Mouse (Mus musculus) kidney, embryonic 15.5 days (tissue): Measurements from ENCODE around the gene Rhebl1. TPM values are rescaled to one million over a fixed set of nuclear protein-coding genes. Genes with fewer than 3 reads are reported as not detected.

Experiments used
- ATAC-seq: fragments of 200-750 bp; cut with Nextera tagmentation; replicated peaks from 2 replicates; pipeline ENCODE4 v1.8.0; 2017; ENCODE audit warnings: moderate TSS enrichment; ENCODE audit not compliant: low FRiP score
- H3K27ac ChIP-seq: fragments of 300-500 bp; sonication (generic); 2 replicates; pipeline ENCODE4 v1.5.1; 2015; ENCODE audit warnings: mild to moderate bottlenecking, inconsistent platforms
- H3K27me3 ChIP-seq: fragments of 300-500 bp; sonication (generic); 2 replicates; pipeline ENCODE4 v1.6.1; 2015; ENCODE audit warnings: inconsistent platforms
- H3K36me3 ChIP-seq: fragments of 300-500 bp; sonication (generic); 2 replicates; pipeline ENCODE4 v1.6.1; 2015; ENCODE audit warnings: inconsistent platforms
- H3K4me1 ChIP-seq: fragments of 300-500 bp; sonication (generic); 2 replicates; pipeline ENCODE4 v1.6.1; 2015; ENCODE audit warnings: inconsistent platforms
- H3K4me2 ChIP-seq: fragments of 300-500 bp; sonication (generic); 2 replicates; pipeline ENCODE4 v1.6.1; 2015; ENCODE audit warnings: moderate library complexity, mild to moderate bottlenecking, inconsistent platforms
- H3K4me3 ChIP-seq: fragments of 300-500 bp; sonication (generic); replicated peaks from 2 replicates; pipeline ENCODE4 v1.5.1; 2015; ENCODE audit warnings: mild to moderate bottlenecking, inconsistent platforms
- H3K9ac ChIP-seq: fragments of 300-500 bp; sonication (generic); 2 replicates; pipeline ENCODE4 v1.6.1; 2015; ENCODE audit warnings: mild to moderate bottlenecking, inconsistent platforms
- H3K9me3 ChIP-seq: fragments of 300-500 bp; sonication (generic); replicated peaks from 2 replicates; pipeline ENCODE4 v1.6.1; 2016; ENCODE audit warnings: inconsistent platforms
- WGBS: fragments of 180-500 bp; shearing (Covaris S2); methylation state at CpG from one replicate; pipeline ENCODE4 v1.1.7; 2015; ENCODE audit warnings: mixed read lengths; 5-methylcytosine and 5-hydroxymethylcytosine counted together
- polyA plus RNA-seq: library from polyadenylated mRNA; unstranded; fragments of >200 nt; fragmentation: Nextera tagmentation; extraction: Ambion mirVana; gene quantifications from 2 replicates; pipeline ENCODE4 v1.2.1, GENCODE M21; 2015

Rhebl1 gene
- polyA plus RNA-seq, 1 experiment from 2014 or later = 20.5 TPM

DNA sequence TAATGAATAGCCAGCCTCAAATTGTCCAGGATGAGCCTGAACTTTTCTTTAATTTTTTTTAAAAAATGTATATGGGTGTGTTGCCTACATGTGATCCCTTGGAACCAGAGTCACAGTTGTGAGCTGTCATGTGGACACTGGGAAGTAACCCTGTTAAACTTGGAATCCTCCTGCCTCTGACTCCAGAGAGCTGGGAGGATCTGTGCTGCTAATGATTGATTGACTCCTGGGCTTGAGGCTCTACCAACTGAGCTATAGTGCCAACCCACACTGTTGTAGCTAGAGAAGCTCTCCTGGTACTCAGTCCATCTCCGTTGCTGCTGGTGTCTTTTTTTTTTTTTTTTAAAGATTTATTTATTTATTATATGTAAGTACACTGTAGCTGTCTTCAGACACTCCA lies 10.2 kb downstream of the Rhebl1 start:
- H3K4me2 ChIP-seq = no peak overlapping the region
- no peak overlapping the region for H3K4me3 ChIP-seq
- H3K27me3 ChIP-seq = peaks cover 2% of the 10 kb centered on the region; the same call in 1 of the 2 replicates
- no peak overlapping the region for H3K9ac ChIP-seq
- peaks cover 19% of the 10 kb centered on the region for H3K4me1 ChIP-seq
- H3K9me3 ChIP-seq = no peaks in the 10 kb centered on the region
- peaks cover 1% of the 10 kb centered on the region; the same call in 1 of the 2 replicates for H3K36me3 ChIP-seq
- 60% methylated on average over 1 of the region's 1 CpGs for WGBS
- H3K27ac ChIP-seq = 0 out of 2 replicates have a peak overlapping the region, but pooled peaks have one; percentile 6
- ATAC-seq = no peak

DNA sequence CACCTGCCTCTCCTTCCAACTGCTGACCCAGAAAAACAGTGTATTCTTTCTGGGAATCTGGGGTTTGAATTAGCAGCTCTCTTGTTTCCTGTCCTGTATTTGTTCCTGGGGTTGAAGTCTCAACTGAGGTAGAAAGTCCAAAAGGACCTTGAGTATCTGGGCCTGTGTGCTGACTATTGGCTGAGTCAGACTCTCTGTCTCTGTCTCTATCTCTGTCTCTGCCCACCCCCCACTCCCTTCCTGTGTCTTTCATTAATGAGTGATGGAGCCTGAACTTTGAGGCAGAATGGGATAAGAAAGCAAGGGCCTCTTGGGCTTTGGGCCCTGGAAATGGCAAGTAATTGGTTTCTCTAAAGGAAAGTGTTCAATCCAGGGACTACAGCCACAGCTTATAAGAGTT lies 10.7 kb downstream of the Rhebl1 start:
- Histone ChIP-seq H3K9me3 (no peaks in the 10 kb centered on the region), H3K27ac (no peak overlapping the region), H3K4me3 (no peak overlapping the region), H3K9ac (no peak overlapping the region), H3K4me2 (no peak overlapping the region), H3K4me1 (peaks cover 19% of the 10 kb centered on the region), H3K27me3 (no peaks in the 10 kb centered on the region; the same call in 1 of the 2 replicates), H3K36me3 (peaks cover 6% of the 10 kb centered on the region; the same call in 1 of the 2 replicates)
- ATAC-seq = no peak

GRCm38 (mm10) chr15:98881656-98882008 lies 12.7 kb downstream of the Rhebl1 start:
- Histone ChIP-seq H3K4me1 (peaks cover 19% of the 10 kb centered on the region), H3K27me3 (no peaks in the 10 kb centered on the region), H3K4me2 (peak overlapping the region; percentile 83), H3K9me3 (no peaks in the 10 kb centered on the region), H3K27ac (peak overlapping the region; percentile 92), H3K4me3 (peak overlapping the region; percentile 81), H3K9ac (no peak overlapping the region; the same call in 1 of the 2 replicates), H3K36me3 (peaks cover 11% of the 10 kb centered on the region; the same call in 1 of the 2 replicates)
- 17% methylated on average over 5 of the region's 5 CpGs for WGBS
- peak; percentile 59 for ATAC-seq

- Histone ChIP-seq H3K4me3 (peak overlapping the region; percentile 81), H3K4me1 (peaks cover 19% of the 10 kb centered on the region), H3K27me3 (no peaks in the 10 kb centered on the region), H3K27ac (peak overlapping the region; percentile 92), H3K9ac (peak overlapping the region; percentile 67), H3K4me2 (peak overlapping the region; percentile 83), H3K9me3 (no peaks in the 10 kb centered on the region), H3K36me3 (peaks cover 11% of the 10 kb centered on the region; the same call in 1 of the 2 replicates)
- WGBS = under 1% methylated on average over 46 of the region's 48 CpGs
- peak; percentile 97 for ATAC-seq
Measured at GRCm38 (mm10) chr15:98880978-98881655, 13.2 kb downstream of the Rhebl1 start.

DNA sequence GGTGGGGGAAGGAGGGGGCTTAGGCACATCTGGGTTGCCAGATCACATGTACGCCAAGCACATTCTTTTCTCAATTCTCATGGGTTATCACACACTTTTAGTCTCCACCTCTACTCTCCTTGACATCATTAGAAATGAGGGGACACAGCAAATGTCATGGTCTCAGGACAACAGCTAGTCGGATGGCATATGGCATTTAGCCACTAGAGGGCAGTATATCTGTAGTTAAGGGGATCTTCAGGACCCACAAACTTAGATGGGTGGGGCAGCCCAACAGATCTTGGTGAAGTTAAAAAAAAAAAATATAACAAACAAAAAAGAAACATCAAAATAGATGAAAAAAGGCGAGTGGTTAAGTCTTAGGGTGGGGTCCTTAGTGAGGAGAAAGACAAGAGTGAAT lies 17.0 kb downstream of the Rhebl1 start:
- no peaks in the 10 kb centered on the region for H3K9me3 ChIP-seq
- peaks cover 11% of the 10 kb centered on the region; the same call in 1 of the 2 replicates for H3K36me3 ChIP-seq
- no peak overlapping the region for H3K4me2 ChIP-seq
- no peak overlapping the region for H3K4me3 ChIP-seq
- no peaks in the 10 kb centered on the region for H3K27me3 ChIP-seq
- H3K9ac ChIP-seq = no peak overlapping the region
- no peak for ATAC-seq
- H3K27ac ChIP-seq = no peak overlapping the region
- peaks cover 28% of the 10 kb centered on the region for H3K4me1 ChIP-seq
- 20% methylated on average over 3 of the region's 3 CpGs for WGBS

- peak; percentile 80 for ATAC-seq
- H3K4me3 ChIP-seq = peak overlapping the region; percentile 99
- H3K9me3 ChIP-seq = no peaks in the 10 kb centered on the region
- peak overlapping the region; percentile 99 for H3K9ac ChIP-seq
- peak overlapping the region; percentile 97 for H3K4me2 ChIP-seq
- H3K27ac ChIP-seq = peak overlapping the region; percentile 98
- H3K4me1 ChIP-seq = peaks cover 38% of the 10 kb centered on the region
- no peaks in the 10 kb centered on the region for H3K27me3 ChIP-seq
- 1% methylated on average over 51 of the region's 51 CpGs for WGBS
- H3K36me3 ChIP-seq = no peaks in the 10 kb centered on the region
Measured at GRCm38 (mm10) chr15:98871916-98872888, 22.1 kb downstream of the Rhebl1 start.

GRCm38 (mm10) chr15:98871070-98871915 lies 23.0 kb downstream of the Rhebl1 start, which contains the start of gene Kmt2d:
Gene Kmt2d, minus strand, starts transcription at chr15:98871204.
- peaks cover 4% of the 10 kb centered on the region for H3K36me3 ChIP-seq
- no peaks in the 10 kb centered on the region for H3K9me3 ChIP-seq
- H3K4me2 ChIP-seq = peak within 1 kb of the TSS; percentile 97
- under 1% methylated on average over 70 of the region's 94 CpGs for WGBS
- H3K4me3 ChIP-seq = peak within 1 kb of the TSS; percentile 99
- no peaks in the 10 kb centered on the region for H3K27me3 ChIP-seq
- peak; percentile 69 for ATAC-seq
- H3K27ac ChIP-seq = peak within 1 kb of the TSS; percentile 98
- H3K9ac ChIP-seq = peak within 1 kb of the TSS; percentile 99
- H3K4me1 ChIP-seq = peaks cover 42% of the 10 kb centered on the region

DNA sequence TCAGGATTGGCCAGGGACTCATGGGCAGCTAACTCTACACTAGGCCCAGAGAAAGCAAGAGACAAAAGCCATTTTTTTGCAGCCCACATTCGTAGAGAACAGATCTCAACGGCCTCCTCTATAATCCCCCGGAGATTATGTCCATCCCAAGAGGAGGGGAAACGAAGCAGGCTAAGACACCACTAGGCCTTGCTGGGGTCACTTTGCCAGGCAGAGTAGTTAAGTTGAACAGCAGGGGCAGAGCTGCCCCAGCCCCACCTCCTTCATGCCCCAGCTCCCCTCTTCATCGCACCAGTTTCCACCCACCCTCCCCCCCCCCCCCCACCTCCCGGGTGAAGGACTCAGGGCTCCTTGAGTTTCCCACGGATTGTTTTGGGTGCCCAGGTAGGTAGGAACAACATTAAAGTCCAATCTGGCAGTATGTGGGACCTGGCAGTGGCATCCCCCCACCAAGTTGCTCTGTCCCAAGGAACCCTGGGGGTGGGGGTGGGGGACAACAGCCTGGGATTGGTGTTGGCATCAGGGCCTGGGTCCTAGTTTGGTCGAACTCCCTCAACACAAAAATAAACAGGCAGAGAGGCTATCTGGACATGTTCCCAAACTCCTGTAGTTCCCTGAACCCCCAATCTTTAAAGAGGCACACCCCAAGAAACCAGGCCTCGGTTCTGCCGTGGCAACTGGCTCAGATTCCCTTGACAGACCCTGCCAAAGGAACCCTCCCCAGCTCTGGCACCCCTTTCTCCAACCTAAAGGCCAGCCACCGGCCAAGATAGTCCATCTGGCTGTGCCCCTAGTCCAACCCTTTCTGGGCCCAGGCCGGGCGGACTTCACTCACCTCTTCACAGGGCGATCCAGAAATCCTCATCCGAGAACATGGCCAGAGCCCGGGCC lies 23.9 kb downstream of the Rhebl1 start:
- Histone ChIP-seq H3K4me3 (peak overlapping the region; percentile 99), H3K27me3 (no peaks in the 10 kb centered on the region), H3K27ac (peak overlapping the region; percentile 98), H3K4me1 (peaks cover 42% of the 10 kb centered on the region), H3K9me3 (no peaks in the 10 kb centered on the region), H3K36me3 (peaks cover 13% of the 10 kb centered on the region), H3K4me2 (peak overlapping the region; percentile 97), H3K9ac (peak overlapping the region; percentile 99)
- no peak for ATAC-seq
- under 1% methylated on average over 16 of the region's 16 CpGs for WGBS

GRCm38 (mm10) chr15:98869342-98870178 lies 24.8 kb downstream of the Rhebl1 start:
- H3K27me3 ChIP-seq = no peaks in the 10 kb centered on the region
- H3K4me2 ChIP-seq = peak overlapping the region; percentile 97
- no peak for ATAC-seq
- no peaks in the 10 kb centered on the region for H3K9me3 ChIP-seq
- peaks cover 42% of the 10 kb centered on the region for H3K4me1 ChIP-seq
- peak overlapping the region; percentile 98 for H3K27ac ChIP-seq
- WGBS = 6% methylated on average over 8 of the region's 8 CpGs
- H3K9ac ChIP-seq = peak overlapping the region; percentile 99
- H3K4me3 ChIP-seq = peak overlapping the region; percentile 99
- H3K36me3 ChIP-seq = peaks cover 22% of the 10 kb centered on the region
